Mouse (Mus musculus) hindbrain, postnatal 0 days (tissue): Measurements from ENCODE around the gene Ryr2. TPM values are rescaled to one million over a fixed set of nuclear protein-coding genes. Genes with fewer than 3 reads are reported as not detected.

Experiments
- ATAC-seq: fragments of 200-750 bp; cut with Nextera tagmentation; 2 replicates; pipeline ENCODE4 v1.8.0; 2017; ENCODE audit warnings: mild to moderate bottlenecking, moderate TSS enrichment, moderate library complexity
- DNase-seq: peaks from one replicate; pipeline ENCODE4 v3.0.0-alpha.2; 2015; ENCODE audit warnings: low spot score
- H3K27ac ChIP-seq: fragments of 300-500 bp; sonication (generic); 2 replicates; pipeline ENCODE4 v1.5.1; 2014; ENCODE audit warnings: mild to moderate bottlenecking
- H3K27me3 ChIP-seq: fragments of 300-500 bp; sonication (generic); 2 replicates; pipeline ENCODE4 v1.6.1; 2014; ENCODE audit warnings: low read length, mixed read lengths; ENCODE audit not compliant: insufficient read depth
- H3K36me3 ChIP-seq: fragments of 300-500 bp; sonication (generic); 2 replicates; pipeline ENCODE4 v1.6.1; 2014; ENCODE audit warnings: low read length, mixed read lengths; ENCODE audit not compliant: insufficient read depth
- H3K4me1 ChIP-seq: fragments of 300-500 bp; sonication (generic); 2 replicates; pipeline ENCODE4 v1.6.1; 2014; ENCODE audit warnings: antibody characterized with exemption, low read length, mixed read lengths; ENCODE audit not compliant: insufficient read depth
- H3K4me2 ChIP-seq: fragments of 300-500 bp; sonication (generic); 2 replicates; pipeline ENCODE4 v1.6.1; 2014; ENCODE audit warnings: low read depth, mild to moderate bottlenecking, low read length, moderate library complexity, mixed read lengths
- H3K4me3 ChIP-seq: fragments of 300-500 bp; sonication (generic); 2 replicates; pipeline ENCODE4 v1.5.1; 2014; ENCODE audit warnings: low read length
- H3K9ac ChIP-seq: fragments of 300-500 bp; sonication (generic); replicated peaks from 2 replicates; pipeline ENCODE4 v1.6.1; 2014; ENCODE audit warnings: mild to moderate bottlenecking, low read length, moderate library complexity, mixed read lengths
- H3K9me3 ChIP-seq: fragments of 300-500 bp; sonication (generic); 2 replicates; pipeline ENCODE4 v1.6.1; 2016; ENCODE audit warnings: low read length, mixed read lengths
- CTCF ChIP-seq: IDR thresholded peaks from 2 replicates; pipeline ENCODE4 v1.5.1; 2016; ENCODE audit warnings: antibody characterized with exemption, control low read depth, low read depth
- WGBS: fragments of 180-500 bp; shearing (Covaris S2); extraction: QIAGEN DNeasy Blood & Tissue Kit; methylation state at CpG from one replicate; pipeline ENCODE4 v1.1.7; 2014; 5-methylcytosine and 5-hydroxymethylcytosine counted together
- polyA plus RNA-seq: library from polyadenylated mRNA; unstranded; fragments of >200 nt; fragmentation: Nextera tagmentation; extraction: Ambion mirVana; gene quantifications from 2 replicates; pipeline ENCODE4 v1.2.1, GENCODE M21; 2015
- total RNA-seq: library from RNA; depleted of rRNA; stranded (reverse); fragments of >200 nt; gene quantifications from 2 replicates; pipeline ENCODE4 v1.2.3, GENCODE M21; 2014

The Ryr2 gene
- total and polyA plus RNA-seq, 2 experiments from 2014 or later = 3.8 to 29.8 TPM

DNA sequence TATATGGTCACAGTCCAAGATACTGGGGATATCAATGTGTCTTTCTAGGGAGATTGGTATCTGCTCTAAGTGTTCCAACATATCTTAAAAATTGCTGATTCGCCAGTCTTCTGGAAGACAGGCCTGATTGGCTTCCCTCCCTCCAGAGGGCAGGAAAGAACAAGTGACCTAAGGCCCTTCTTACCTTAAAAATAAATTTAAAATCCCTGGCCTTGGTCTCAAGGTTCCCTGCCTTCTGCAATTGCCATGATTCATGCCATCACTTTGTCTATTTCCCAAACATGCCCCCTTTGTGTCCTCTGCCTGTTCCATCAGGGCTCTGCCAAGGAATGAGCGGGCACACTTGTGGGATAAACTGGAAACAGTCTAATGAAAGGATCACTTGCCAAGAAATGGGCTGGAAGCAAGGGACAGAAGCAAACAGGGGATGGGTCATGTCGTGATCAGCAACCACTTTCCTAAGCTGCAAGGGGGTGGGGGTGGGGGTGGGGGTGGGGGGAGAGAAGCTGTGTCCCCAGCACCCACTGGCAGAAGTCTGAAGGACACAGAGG, 10.3 kb downstream of the Ryr2 start:
- Histone ChIP-seq H3K9ac (no peak overlapping the region), H3K27me3 (no peaks in the 10 kb centered on the region), H3K4me3 (no peak overlapping the region), H3K4me2 (no peak overlapping the region), H3K27ac (no peak overlapping the region), H3K36me3 (no peaks in the 10 kb centered on the region), H3K4me1 (no peaks in the 10 kb centered on the region), H3K9me3 (no peaks in the 10 kb centered on the region)
- 68% methylated on average over 3 of the region's 3 CpGs for WGBS
- no peak for ATAC-seq
- no peak for TF ChIP-seq CTCF
- DNase-seq = no peak

DNA sequence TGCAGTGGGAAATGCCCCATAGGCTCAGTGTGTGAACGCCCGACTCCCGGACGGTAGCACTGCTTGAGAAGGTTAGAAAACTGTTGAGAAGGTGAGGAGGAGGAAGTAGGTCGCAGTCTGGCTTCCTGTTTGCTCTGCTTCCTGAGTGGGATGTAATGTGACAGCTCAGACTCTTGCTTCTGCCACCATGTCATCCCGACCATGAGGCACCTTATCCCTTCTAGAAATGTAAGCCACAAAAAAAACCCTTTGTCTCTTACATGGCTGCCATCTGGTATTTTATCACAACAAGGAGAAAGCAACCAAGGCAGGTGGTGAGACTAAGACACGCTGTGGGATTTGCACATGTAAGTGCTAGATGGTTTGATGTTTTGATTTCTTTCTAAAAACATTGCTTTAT, 12.2 kb downstream of the Ryr2 start:
- Histone ChIP-seq H3K4me1 (no peaks in the 10 kb centered on the region), H3K27me3 (no peaks in the 10 kb centered on the region), H3K4me3 (no peak overlapping the region), H3K9ac (no peak overlapping the region), H3K27ac (no peak overlapping the region), H3K9me3 (no peaks in the 10 kb centered on the region), H3K4me2 (no peak overlapping the region), H3K36me3 (no peaks in the 10 kb centered on the region)
- TF ChIP-seq CTCF = no peak
- WGBS = 76% methylated on average over 7 of the region's 7 CpGs
- DNase-seq = no peak
- ATAC-seq = no peak

DNA sequence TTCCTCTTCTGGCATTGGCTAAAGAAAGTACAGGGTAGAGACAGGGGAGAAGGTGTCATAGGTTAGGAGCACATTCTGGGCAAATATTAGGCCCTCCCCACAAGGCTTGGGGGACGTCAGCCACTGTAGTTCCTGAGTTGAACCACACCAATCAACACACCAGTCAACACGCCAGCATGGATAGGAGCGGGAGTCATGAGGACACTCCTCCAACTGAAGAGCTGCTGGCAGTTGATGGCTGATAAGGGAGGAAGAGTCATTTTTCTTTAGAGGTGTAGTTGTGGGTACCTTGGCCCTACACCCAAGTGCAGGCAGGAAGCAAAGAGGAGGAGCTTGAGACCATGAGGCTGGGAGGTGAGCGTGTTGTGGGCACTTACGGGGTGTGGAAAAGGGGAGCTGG, 13.6 kb downstream of the Ryr2 start:
- Histone ChIP-seq H3K4me1 (no peaks in the 10 kb centered on the region), H3K9me3 (no peaks in the 10 kb centered on the region), H3K36me3 (no peaks in the 10 kb centered on the region), H3K4me3 (no peak overlapping the region), H3K27ac (no peak overlapping the region), H3K9ac (no peak overlapping the region), H3K4me2 (no peak overlapping the region), H3K27me3 (no peaks in the 10 kb centered on the region)
- ATAC-seq (no peak), DNase-seq (no peak)
- WGBS = 89% methylated on average over 5 of the region's 5 CpGs
- no peak for TF ChIP-seq CTCF

DNA sequence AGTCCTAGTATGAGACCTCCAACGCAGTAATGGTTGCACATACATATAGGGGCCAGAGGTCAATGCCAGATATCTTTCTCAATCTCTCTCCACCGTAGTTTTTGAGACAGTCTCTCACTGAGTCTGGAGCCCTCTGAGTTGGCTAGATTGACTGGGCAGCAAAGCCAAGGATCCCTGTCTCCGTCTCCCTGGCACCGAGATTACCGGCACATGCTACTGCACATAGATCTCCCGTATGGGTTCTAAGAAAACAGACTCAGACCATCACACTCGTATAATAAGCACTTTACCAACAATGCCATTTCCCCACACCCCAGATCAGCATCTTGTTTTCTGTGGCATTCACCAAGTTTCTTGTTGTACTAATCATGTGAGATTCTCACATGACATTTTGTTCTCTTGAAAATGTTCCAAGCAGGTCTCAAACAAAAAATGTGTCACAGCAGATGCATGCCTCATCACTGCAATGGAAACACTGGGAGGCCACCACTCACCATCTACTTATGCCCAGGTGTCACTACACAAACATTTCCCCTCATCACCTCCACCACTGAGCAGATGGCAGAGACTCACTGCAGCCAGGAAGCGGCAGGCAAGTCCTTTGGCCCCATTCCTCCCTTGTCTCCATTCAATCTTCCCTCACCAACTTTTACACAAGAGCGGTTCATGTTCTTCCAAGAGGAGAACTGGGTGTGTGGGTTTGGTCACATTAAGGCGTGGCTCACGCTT, 14.2 kb downstream of the Ryr2 start:
- Histone ChIP-seq H3K4me2 (no peak overlapping the region), H3K9ac (no peak overlapping the region), H3K9me3 (no peaks in the 10 kb centered on the region), H3K27ac (no peak overlapping the region), H3K27me3 (no peaks in the 10 kb centered on the region), H3K4me1 (no peaks in the 10 kb centered on the region), H3K4me3 (no peak overlapping the region), H3K36me3 (no peaks in the 10 kb centered on the region)
- DNase-seq (no peak), ATAC-seq (no peak)
- no peak for TF ChIP-seq CTCF
- WGBS = 86% methylated on average over 11 of the region's 11 CpGs

DNA sequence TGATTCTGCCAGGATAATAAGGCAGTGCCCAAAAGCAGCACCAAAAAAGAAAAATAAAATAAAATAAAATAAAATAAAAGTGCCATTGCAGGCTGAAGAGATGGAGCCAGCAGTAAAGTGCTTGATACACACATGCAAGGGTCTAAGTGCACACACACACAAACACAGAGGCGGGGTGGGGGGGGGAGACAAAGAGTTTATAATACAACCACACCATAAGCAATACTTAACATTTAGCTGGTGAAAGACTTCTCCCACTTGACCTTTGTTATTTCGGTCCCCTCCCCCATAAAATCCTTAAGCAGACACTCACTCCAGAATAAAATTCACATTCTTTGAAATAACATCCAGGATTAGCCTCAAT, 22.7 kb downstream of the Ryr2 start:
- Histone ChIP-seq H3K4me3 (no peak overlapping the region), H3K9ac (no peak overlapping the region), H3K4me1 (no peaks in the 10 kb centered on the region), H3K27me3 (no peaks in the 10 kb centered on the region), H3K27ac (no peak overlapping the region), H3K4me2 (no peak overlapping the region), H3K9me3 (no peaks in the 10 kb centered on the region), H3K36me3 (no peaks in the 10 kb centered on the region)
- no peak for DNase-seq
- no peak for ATAC-seq
- no peak for TF ChIP-seq CTCF
- WGBS = 85% methylated on average over 2 of the region's 2 CpGs

DNA sequence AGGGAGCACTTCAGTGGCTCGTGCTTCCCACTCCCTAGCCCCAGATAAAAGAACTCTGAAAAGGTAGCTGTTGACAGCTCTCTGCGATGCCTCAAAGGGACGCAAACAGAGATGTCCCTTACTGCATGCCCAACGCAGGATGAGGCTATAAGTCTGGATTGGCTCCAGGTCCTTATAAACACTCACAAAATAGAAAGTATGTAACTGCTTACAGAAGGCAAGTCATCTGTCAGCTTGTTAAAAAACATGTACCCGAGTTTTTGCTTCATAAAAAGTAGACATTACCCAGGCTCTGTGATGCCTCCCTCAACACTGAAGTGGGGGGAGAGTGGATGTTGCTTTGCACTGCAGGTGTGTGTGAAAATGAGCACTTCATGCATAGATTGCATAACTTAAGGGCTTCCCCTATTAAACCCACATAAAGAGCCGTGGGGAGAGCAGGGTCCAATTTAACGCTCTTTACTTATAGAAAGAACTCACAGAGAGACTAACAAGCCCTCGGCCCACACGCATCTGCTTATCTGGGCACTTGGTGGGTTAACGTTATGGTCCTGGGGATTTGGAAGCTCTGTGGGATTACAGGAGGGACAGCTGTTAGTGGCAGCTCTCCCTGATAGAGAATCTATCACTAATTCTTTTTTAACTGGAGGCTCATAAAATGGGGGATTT, 23.2 kb downstream of the Ryr2 start:
- Histone ChIP-seq H3K27ac (no peak overlapping the region), H3K4me3 (no peak overlapping the region), H3K9me3 (no peaks in the 10 kb centered on the region), H3K9ac (no peak overlapping the region), H3K27me3 (no peaks in the 10 kb centered on the region), H3K4me2 (no peak overlapping the region), H3K4me1 (no peaks in the 10 kb centered on the region), H3K36me3 (no peaks in the 10 kb centered on the region)
- no peak for TF ChIP-seq CTCF
- 32% methylated on average over 10 of the region's 10 CpGs for WGBS
- no peak for ATAC-seq
- DNase-seq = no peak

DNA sequence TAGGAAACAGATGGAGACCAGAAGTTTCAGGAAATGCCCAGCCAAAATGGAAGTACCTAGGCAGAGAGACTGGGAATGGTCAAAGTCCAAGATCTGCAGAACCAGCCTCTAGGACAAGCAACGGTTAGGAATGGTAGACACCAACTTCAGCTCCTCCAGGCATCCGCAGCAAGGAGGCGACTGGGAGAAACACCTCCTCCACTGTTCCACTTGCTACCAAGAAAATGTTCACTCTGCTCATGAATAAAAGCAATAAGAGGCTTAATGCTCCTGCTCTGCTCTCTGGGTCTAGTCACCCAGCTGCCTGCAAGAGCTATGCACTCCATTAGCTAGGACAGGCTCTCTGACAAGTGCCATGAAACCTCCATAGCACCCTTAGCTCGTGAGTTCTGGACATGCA, 26.2 kb downstream of the Ryr2 start:
- WGBS = 76% methylated on average over 4 of the region's 4 CpGs
- TF ChIP-seq CTCF = no peak
- no peaks in the 10 kb centered on the region for H3K4me1 ChIP-seq
- H3K4me3 ChIP-seq = no peak overlapping the region
- no peak overlapping the region for H3K4me2 ChIP-seq
- H3K27ac ChIP-seq = no peak overlapping the region
- no peaks in the 10 kb centered on the region for H3K27me3 ChIP-seq
- no peak for DNase-seq
- no peak for ATAC-seq
- no peaks in the 10 kb centered on the region for H3K36me3 ChIP-seq
- no peaks in the 10 kb centered on the region for H3K9me3 ChIP-seq
- no peak overlapping the region for H3K9ac ChIP-seq
